Mouse (Mus musculus): Measurements from ENCODE around the gene Gm42878.

Gm42878 gene

DNA sequence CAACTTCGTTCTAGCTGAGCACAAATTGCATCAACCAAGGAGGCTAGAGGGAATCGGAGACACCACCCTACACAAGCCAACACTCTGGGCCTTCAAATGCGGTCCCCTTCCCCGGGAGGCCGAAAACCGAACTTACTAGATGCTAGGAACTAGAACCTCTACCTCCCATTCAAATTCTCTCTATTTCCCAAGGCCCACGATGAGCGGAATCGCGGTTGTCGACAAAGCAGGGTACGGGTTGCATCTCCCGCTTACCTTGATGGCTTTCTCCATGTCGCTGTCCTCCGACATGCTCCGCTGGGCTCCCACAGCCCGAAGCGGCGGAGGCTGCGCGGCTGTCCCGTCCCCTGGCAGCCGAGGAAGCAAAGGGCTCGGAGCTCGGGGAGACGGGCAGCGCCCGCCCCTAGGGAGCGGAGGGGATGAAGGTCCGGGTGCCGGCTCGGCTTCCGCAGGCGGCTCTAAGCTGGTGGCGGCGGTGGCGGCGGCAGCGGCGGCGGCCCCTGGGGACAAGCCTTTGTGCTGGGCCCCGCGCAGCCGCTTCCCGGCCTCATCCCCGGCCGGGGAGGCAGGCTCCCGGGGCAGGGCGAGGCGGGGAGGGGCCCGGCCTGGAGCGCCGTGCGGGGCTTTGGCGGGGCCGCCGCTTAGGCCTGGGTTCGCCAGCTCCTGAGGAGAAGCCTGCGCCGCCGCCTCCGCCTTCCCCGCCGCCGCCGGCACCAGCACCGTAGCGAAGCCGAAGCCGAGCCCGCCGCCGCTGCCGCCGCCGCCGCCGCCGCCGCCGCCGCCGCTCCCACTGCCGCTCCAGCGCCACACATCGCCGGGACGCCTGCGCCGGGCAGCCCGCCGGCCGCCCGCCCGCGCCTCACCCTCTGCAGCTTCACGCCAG lies at the start of gene Gm42878, which contains the start of gene Adam1a:
Gm42878 (minus strand) TSS at position 573 of the 883 bp plus-strand sequence.
Adam1a (minus strand) TSS at position 573 of the 883 bp plus-strand sequence.
- no peak for DNase-seq

DNA sequence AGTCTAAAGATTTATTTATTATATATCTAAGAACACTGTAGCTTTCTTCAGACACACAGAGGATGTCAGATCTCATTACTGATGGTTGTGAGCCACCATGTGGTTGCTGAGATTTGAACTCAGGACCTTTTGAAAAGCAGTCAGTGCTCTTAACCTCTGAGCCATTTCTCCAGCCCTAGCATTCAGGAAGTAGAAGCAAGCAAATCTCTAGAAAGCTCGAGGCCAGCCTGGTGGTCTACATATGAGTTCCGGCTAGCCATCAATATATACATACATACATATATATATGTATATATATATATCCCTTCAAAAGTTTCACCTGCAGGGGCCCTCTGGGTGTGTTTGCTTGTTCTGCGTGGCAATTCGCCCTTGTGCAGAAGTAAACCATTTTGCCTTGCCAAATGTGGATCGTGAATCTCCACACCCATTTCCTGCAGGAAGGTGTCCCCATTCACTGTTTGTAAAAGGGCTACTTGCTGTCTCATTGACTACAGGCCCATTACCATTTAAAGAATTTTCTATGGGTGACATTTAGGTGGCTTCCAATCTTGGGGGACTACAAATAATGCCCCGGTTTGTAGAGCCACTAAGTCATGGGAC lies 49.5 kb upstream of the Gm42878 start:
- no peak for DNase-seq

DNA sequence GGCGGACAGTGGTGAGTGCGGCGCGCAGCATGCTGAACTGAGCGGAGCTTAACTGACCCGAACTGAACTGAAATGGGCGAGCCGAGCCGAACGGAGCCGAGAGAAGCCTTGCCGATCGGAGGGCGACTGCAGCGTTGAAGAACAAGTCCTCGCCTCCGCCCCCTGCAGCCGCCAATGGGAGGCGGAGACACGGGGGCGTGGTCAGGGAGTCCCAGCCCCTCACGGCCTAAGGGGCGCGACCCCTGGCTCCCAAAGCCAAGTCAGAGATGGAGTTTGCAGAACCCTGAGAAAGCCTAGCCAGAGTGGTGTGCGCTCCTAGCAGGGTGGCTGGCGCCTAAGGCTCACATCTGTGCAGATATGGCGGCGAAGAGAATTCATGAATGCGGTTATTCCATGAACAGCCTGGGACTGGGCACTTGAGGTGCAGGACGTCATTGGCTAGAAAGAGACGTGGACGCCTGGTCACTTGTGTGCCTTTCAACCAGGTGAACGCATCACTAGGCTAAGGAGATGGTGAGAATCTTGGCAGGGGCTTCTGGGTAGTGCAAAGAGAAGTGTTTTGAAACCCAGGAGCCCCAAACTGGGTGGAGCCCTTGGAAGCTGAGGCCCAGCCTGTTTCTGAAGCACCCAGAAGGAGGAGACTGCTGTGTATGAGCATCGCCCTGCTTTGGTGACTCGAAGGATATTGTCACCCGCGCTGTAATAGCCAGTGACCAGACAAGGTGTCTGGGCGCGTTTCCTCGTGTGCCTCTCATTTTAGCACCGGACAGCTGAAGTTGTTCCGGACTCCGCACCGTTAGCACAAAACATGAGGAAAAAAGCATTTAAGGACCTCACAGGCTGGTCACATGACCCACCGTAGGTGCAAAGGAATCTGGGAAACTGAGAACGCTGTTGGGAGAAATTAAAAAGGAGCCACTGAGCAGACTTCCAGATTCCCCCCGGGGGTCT lies 48.4 kb upstream of the Gm42878 start, which contains the start of gene Aldh2:
Aldh2 (minus strand) TSS at position 374 of the 951 bp plus-strand sequence.
- DNase-seq = peak; percentile 79 to 85

GRCm38 (mm10) chr5:121592816-121593407 lies 47.6 kb upstream of the Gm42878 start:
- peak in 1 of 2 experiments; percentile 23 for DNase-seq

GRCm38 (mm10) chr5:121592064-121592815 lies 47.0 kb upstream of the Gm42878 start:
- DNase-seq = no peak

GRCm38 (mm10) chr5:121591417-121592063 lies 46.3 kb upstream of the Gm42878 start:
- DNase-seq = no peak

DNA sequence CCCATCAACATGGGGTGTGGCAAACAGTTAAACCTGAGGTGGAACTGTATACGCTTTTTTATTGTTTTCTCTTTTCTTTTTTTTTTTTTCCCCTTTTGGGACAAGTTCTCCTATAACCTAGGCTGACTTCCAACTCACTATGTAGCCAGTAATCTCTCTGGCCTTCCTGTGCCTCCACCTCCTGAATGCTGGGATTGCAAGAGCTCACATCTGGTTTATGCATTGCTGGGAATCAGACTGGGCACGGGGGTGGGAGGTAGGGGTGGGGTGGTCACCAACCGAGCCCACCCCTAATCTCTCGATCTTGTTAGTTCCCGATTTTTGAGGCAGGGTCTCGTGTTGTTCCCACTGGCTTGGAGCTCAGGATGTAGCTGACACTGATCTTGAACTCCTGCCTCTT lies 44.6 kb upstream of the Gm42878 start:
- no peak for DNase-seq

DNA sequence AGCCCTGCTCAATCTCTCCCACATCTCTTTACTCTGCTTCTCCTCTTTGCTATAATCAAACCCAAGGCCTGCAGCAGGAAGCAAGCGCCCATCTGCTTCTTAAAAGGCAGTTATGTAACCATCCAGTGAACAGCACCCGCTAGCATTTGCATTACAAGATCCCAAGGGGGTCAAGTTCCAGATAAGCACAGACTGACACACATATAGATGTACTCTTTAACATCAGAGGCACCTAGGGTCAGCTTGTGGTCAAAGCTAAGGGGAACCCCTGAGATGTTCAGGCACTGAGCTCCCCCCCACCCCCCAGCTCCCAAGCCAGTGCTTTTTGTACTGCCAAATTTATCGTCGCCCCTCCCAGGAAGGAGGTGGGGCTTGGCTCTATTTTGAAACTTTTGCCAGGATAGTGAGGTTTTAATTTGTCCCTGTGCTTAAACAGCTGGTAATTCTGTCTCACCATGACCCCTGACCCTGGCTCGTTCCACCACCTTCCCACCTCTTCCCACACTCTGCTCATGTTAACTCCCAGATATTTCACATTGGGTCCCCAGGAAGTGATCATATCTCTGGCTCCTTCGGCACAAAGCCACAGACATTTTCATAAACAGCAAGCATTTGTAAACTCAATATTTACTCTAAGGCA lies 41.2 kb upstream of the Gm42878 start:
- DNase-seq = no peak

GRCm38 (mm10) chr5:121585699-121586098 lies 40.4 kb upstream of the Gm42878 start:
- no peak for DNase-seq

GRCm38 (mm10) chr5:121585005-121585404 lies 39.7 kb upstream of the Gm42878 start:
- no peak for DNase-seq

DNA sequence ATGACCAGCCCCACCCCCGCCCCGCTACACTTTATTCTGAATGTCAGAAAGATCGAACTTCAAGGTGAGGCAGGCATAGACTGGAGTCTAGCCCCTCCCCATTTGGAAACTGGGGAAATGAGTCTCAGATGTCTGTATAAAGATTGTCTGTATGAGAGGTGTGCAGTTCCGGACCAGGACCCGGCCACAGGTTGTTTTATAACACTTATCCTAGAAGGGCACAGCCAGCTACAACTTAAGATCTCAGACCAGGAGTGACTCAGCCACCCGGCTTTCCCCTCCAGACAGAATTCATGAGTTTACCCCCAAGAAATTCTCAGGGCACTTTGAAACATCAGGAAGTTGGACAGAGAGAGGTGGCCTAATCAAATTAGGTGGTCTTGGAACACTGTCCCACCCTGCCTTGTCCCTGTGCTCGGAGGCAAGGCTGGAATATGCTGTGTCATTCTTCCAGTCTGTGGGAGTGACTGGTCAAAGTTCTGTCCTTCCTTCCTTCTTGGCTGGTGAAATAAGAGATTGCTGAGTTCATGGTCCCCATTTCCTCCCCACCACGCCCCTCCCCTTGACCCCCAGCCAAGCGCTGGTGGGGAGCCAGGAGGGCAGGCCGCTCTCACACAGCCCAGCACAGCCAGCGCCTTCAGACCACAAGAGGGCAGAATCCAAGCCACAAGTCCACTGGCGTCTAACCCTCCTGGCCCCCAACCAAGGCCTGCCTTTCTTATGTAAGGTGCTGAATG lies 38.7 kb upstream of the Gm42878 start:
- DNase-seq = peak; percentile 79 to 83

DNA sequence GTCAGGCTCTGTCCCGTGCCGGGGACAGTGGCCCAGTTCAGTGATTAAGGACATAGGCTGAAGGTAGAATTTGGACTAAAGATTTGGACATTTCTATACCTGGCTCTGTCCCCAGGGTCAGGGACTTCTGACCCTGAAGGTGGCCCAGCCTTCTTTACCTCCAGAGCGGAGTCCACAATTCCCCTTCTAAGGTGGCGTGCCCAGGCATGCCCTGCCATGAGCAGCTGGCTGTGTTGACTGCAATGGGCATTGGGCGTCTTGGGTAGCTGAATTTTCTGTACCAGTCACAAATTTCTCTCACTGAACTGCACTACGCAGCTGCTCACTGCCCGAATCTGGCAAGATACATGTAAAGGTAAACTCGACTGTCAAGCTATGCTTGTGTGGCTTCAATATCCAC lies 36.7 kb upstream of the Gm42878 start:
- no peak for DNase-seq

GRCm38 (mm10) chr5:121576927-121577488 lies 31.7 kb upstream of the Gm42878 start:
- peak in 1 of 2 experiments; percentile 34 for DNase-seq

DNA sequence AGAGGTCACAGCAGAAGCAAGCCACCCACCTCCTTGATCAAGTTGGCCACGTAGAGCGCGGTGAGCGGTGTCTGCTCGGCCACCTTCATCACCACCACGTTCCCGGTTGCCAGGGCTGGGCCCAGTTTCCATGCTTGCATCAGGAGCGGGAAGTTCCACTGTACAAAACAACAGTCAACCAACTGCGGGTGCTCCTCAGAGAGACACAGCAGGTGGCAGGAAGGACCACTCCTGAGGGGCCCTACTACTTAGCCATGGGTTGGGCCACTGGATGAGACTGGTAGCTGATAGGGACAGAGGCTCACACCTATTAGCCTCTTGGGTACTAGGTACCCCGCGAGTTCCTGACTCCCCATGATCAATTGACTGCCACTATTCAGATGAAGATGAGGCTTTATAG lies 30.6 kb upstream of the Gm42878 start:
- no peak for DNase-seq

DNA sequence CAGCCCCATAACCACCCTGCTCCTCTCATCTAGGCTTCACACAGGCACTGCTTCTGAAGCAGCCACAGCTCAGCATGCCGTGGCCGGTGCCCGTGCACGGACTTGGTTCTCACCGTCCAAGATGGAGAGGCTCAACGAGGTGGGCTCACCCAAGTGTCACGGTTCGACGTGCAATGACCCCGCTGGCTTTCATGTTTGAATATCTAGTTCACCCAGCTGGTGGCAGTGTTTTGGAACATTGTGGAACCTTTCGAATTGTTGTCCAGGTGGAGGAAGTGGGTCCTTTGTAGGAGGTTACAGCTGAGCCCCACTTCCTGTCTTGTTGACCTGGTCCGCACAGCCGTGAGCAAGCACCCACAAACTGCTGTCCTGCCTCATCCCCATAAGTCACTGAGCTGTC lies 28.9 kb upstream of the Gm42878 start:
- no peak for DNase-seq

- DNase-seq = no peak
Measured at GRCm38 (mm10) chr5:121570787-121571186, 25.5 kb upstream of the Gm42878 start.

GRCm38 (mm10) chr5:121569881-121570420 lies 24.7 kb upstream of the Gm42878 start:
- no peak for DNase-seq

DNA sequence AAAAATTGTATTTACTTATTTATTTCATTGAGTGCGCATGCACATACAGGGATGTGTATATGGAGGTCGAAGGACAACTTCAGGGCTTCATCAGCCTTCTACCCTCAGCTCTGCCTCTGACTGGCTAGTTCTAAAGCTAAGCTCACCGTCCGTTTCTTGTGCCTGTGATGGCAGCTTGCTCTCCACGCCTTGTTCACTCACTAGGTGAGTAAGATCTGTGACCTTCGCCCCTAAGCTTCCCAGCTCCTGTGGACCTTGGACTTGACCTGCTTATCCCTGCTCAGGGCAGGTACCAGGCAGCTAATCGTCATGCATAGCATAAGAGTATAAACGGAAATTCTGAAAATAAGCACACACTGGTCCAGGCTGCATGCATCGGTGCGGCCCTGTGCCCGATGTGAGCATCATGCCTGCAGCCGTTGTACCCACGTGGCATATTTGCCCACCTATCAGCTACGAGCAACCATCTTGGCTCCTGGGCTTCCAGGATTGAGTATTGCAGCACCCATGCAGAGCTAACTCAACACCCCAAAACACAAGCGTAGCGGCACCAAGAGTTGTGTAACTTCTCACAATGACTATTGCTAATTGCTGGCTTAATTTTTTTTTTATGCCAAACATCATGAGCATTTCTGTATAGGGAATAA lies 20.9 kb upstream of the Gm42878 start:
- no peak for DNase-seq

- DNase-seq = peak; percentile 87 to 89
Measured at GRCm38 (mm10) chr5:121564468-121564895, 19.2 kb upstream of the Gm42878 start.
